Mouse (Mus musculus): Measurements from ENCODE around the gene Tango6. TPM values are rescaled to one million over a fixed set of nuclear protein-coding genes. Genes with fewer than 3 reads are reported as not detected.

The Tango6 gene
- polyA plus RNA-seq, 1 experiment from 2014 or later, result 10.5 TPM

DNA sequence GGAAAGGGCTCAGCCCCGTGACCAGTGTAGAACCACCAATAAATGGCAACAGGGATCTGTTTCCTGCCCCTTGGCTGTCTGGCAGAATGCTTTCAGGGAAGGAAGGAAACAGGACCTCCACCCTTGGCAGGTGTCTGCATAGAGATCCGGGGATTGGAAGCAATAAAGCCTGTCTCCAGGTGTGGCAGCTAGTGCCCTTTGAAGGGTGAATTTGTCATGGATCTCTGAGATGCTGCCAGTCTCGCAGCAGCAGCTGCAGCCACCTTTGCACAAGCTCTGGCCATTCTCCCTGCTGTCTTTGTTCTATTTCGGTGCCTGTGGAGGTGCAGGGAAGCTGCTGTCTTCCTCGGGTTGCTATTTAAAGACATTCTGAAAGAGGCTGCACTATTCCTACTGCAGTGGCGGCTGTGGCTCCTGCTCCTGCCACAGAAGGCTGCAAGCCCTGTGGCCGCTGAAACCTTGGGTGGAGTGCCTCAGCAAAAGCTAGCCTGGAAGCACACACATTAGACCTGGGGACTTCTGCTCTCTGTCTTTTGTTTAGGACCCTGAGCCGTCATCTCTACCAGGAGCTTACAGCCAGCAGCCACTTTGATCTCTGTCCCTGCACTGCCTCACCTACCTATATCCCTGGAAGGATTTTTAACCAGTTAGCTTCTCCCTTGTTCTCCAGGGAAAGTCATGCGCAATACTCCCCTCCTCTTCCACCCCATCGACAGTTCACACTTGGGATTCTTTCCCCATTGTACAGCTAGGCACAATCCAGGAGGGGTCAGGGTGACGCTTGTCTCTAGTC is 156.5 kb downstream of the Tango6 start:
- DNase-seq (ENCODE audit: low spot score), result no peak
- H3K4me3 ChIP-seq, result peak overlapping the region; percentile 22
- no peaks in the 10 kb centered on the region for H3K9me3 ChIP-seq
- H3K36me3 ChIP-seq, result peaks cover 4% of the 10 kb centered on the region; the same call in 1 of the 2 replicates
- no peaks in the 10 kb centered on the region for H3K27me3 ChIP-seq (ENCODE audit: insufficient read depth, poor library complexity, severe bottlenecking)
- H3K4me1 ChIP-seq, result peaks cover 28% of the 10 kb centered on the region
- H3K27ac ChIP-seq, result peak overlapping the region; percentile 88
- 33% methylated on average over 11 of the region's 11 CpGs for WGBS

DNA sequence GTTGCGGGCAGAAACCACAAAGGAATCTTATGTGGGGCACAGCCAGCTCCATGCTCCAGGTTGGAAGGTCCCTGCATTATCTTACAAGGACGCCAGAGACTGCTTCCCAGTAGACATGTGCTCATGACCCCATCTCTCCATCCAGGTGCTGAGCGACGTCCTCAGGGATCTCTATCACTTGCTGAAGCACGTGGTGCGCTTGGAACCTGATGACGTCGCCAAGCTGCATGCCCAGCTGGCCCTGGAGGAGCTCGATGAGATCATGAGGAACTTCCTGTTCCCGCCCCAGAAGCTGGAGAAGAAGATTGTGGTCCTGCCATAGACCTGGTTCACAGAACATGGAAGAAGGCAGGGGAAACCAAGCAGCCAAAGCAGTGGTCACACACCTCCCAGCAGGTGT is 167.2 kb downstream of the Tango6 start:
- DNase-seq (ENCODE audit: low spot score), result no peak
- Histone ChIP-seq H3K9me3 (no peaks in the 10 kb centered on the region), H3K4me1 (peaks cover 6% of the 10 kb centered on the region), H3K27ac (no peak overlapping the region), H3K36me3 (peaks cover 8% of the 10 kb centered on the region; the same call in 1 of the 2 replicates), H3K4me3 (no peak overlapping the region), H3K27me3 (ENCODE audit: insufficient read depth, poor library complexity, severe bottlenecking) (no peaks in the 10 kb centered on the region)
- WGBS, result 81% methylated on average over 10 of the region's 10 CpGs

DNA sequence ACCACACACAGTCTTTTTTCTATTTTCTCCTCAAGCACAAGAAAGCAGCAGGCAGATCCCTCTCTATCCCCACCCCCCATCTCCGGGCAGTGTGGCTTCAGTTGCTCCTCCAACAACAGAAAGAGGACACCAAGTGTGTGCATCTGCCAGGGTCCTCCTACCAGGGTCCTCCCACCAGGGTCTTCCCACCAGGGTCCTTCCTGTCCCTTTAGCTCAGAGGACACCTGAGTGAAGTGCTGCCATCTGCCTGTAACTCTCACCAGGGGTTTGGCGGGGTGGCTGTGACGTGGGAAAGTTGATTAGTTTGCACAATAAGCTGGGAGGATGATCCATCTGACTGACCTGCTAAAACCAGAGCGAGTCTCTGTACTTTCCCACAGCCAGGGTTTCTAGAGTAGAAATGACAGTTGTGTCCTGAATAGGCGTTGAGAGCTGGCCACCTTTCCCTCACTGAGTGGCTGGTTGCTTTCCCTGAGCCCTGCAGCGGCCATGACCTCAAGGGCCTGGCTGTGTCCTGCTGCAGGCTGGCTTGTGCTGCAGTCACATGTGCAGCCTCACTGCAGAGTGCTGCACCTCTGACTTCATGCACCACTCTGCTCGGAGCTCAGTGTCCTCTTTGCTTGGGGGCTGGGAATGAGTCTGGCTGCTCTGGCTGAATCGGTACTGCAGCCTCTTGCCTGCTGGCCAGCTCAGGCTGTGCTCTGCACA is 171.8 kb downstream of the Tango6 start:
- 0 out of 2 replicates have a peak overlapping the region, but pooled peaks have one; percentile 11 for H3K27ac ChIP-seq
- no peaks in the 10 kb centered on the region for H3K27me3 ChIP-seq (ENCODE audit: insufficient read depth, poor library complexity, severe bottlenecking)
- peaks cover 8% of the 10 kb centered on the region; the same call in 1 of the 2 replicates for H3K36me3 ChIP-seq
- no peak overlapping the region for H3K4me3 ChIP-seq
- H3K4me1 ChIP-seq, result peaks cover 10% of the 10 kb centered on the region
- 29% methylated on average over 8 of the region's 8 CpGs for WGBS
- DNase-seq (ENCODE audit: low spot score), result no peak
- H3K9me3 ChIP-seq, result no peaks in the 10 kb centered on the region

DNA sequence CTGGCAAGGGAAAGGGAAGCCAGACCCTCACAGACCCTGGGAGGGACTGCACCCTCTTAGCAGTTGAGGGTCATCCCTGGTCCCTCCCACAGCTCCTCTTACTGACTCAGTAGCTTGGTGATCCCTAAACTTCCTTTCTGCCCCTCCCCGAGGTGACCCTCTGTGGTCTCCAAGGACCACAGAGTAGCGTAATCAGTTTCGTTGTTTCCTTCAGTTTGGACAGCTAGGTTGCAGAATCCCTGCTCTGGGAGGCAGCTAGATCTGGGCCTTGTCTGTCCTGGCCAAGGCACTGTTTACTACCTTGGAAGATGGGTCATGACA is 172.3 kb downstream of the Tango6 start:
- 82% methylated on average over 3 of the region's 3 CpGs for WGBS
- H3K27ac ChIP-seq, result 0 out of 2 replicates have a peak overlapping the region, but pooled peaks have one; percentile 11
- no peaks in the 10 kb centered on the region for H3K9me3 ChIP-seq
- H3K4me3 ChIP-seq, result no peak overlapping the region
- H3K27me3 ChIP-seq (ENCODE audit: insufficient read depth, poor library complexity, severe bottlenecking), result no peaks in the 10 kb centered on the region
- peaks cover 8% of the 10 kb centered on the region; the same call in 1 of the 2 replicates for H3K36me3 ChIP-seq
- no peak for DNase-seq (ENCODE audit: low spot score)
- H3K4me1 ChIP-seq, result peaks cover 10% of the 10 kb centered on the region

DNA sequence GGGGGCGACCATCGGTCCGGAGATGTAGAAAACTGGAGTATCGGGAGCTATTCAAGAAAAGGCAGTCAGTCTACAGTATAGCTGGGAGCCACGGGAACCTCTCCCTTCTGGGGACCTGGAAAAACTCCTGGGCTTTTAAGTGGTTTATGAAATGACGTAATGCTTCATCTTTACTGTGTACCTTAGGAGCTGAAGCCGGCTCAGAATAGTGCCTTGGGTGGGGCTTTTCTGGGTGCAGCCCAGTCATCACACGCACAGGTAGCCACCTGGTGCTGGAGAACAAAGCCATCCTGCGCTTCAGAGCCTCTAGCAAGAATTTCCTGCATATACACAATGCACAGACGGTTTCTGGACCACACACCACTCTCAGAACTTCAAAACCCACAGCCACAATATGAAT is 180.0 kb downstream of the Tango6 start:
- WGBS, result 88% methylated on average over 10 of the region's 10 CpGs
- no peak for DNase-seq (ENCODE audit: low spot score)
- peaks cover 16% of the 10 kb centered on the region; the same call in 1 of the 2 replicates for H3K27me3 ChIP-seq (ENCODE audit: insufficient read depth, poor library complexity, severe bottlenecking)

DNA sequence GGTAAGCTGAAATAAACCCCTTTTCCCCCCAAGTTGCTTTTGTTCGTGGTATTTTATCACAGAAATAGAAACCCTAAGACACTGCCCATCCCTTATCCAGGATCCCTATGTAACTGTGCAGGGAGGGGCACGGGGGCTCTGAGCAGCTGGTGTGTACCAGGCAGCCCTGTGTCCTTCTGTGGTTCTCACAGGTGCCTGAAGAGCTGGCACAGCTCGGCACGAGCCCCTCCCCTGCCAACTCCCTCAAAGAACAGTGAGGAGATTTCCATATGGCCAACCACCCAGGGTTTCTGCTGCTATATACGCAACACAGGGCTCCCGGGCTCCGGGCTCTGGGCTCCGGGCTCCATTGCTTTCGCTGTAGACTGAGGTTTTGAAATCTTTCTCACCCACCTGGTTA is 182.5 kb downstream of the Tango6 start:
- DNase-seq (ENCODE audit: low spot score), result no peak
- H3K9me3 ChIP-seq, result no peaks in the 10 kb centered on the region
- H3K27ac ChIP-seq, result no peak overlapping the region
- no peak overlapping the region for H3K4me3 ChIP-seq
- peaks cover 41% of the 10 kb centered on the region for H3K27me3 ChIP-seq (ENCODE audit: insufficient read depth, poor library complexity, severe bottlenecking)
- H3K4me1 ChIP-seq, result peaks cover 6% of the 10 kb centered on the region; the same call in 1 of the 2 replicates
- no peaks in the 10 kb centered on the region for H3K36me3 ChIP-seq
- 72% methylated on average over 9 of the region's 9 CpGs for WGBS

More for the DNA sequence above, 180.0 kb downstream of the Tango6 start:
- H3K4me3 ChIP-seq, result no peak overlapping the region
- no peaks in the 10 kb centered on the region for H3K9me3 ChIP-seq
- H3K36me3 ChIP-seq, result no peaks in the 10 kb centered on the region
- no peak overlapping the region for H3K27ac ChIP-seq
- no peaks in the 10 kb centered on the region for H3K4me1 ChIP-seq

DNA sequence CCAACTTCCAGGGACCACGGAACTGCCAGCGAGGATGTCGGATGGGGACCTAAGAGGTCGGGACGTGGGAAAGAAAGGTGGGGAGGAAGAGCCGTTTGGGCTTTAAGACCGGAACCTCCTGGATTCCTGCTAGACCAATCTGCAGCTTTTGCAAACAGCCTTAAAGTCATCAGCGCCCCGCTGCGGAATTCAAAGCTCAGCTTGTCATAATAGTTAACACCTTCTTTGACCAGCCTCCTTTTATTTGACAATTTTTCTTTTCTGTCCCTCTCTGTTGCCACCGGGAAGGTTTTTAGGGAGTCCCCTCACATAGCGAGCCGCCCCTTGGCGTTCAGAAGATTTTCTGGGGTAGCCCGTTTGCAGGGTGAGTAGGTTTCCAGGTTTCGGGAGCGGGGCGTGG is 187.2 kb downstream of the Tango6 start, which contains the start of gene Has3:
Gene Has3 (plus strand): TSS at position 192 of the 400 bp plus-strand sequence.
- no peak for DNase-seq (ENCODE audit: low spot score)
- Histone ChIP-seq H3K4me1 (peaks cover 34% of the 10 kb centered on the region), H3K36me3 (peaks cover 9% of the 10 kb centered on the region), H3K4me3 (peak within 1 kb of the TSS; percentile 73), H3K27ac (peak within 1 kb of the TSS; percentile 67), H3K27me3 (ENCODE audit: insufficient read depth, poor library complexity, severe bottlenecking) (peaks cover 83% of the 10 kb centered on the region), H3K9me3 (no peaks in the 10 kb centered on the region)
- 2% methylated on average over 18 of the region's 18 CpGs for WGBS

DNA sequence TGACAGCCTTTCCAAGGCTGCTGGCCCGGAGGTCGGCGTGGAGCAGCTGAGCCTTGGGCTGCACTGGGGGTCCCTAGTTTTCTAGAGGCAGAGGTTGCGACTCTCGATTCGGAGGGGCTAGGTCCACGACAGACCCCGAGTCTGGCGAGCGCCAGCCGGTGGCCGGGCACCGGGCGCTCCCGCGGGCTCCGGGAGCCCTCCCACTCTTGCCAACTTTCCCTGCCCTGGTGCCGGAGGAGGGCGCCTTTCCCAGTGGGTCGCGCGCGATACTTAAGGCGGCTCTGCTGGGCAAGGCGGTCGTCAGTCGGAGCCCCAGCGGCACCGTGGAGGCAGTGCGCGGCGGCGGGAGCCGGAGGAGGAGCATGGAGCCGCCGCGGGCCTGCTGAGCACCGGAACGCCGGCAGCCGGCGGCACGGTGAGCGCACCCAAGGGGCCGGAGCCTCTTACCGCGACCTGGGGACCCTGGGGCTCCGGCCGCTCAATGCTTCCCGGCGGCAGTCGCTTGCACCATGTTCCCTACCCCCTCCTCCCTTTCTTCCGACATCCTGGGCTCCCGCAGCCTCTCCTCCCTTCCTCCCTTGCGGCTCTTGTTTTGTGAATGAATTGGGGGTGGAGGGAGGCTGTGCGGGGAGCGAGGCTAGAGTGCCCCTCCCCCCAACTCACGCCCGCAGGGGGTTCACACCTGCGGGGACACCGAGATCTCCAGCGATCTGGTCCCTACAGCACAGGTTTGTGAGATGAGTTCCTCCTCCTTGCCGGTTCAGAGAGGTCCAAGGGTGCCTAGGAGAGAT is 187.9 kb downstream of the Tango6 start:
- Histone ChIP-seq H3K27ac (peak overlapping the region; percentile 67), H3K27me3 (ENCODE audit: insufficient read depth, poor library complexity, severe bottlenecking) (peaks cover 76% of the 10 kb centered on the region), H3K4me3 (peak overlapping the region; percentile 73), H3K9me3 (no peaks in the 10 kb centered on the region), H3K4me1 (peaks cover 34% of the 10 kb centered on the region), H3K36me3 (peaks cover 9% of the 10 kb centered on the region)
- under 1% methylated on average over 63 of the region's 63 CpGs for WGBS
- DNase-seq (ENCODE audit: low spot score), result no peak

DNA sequence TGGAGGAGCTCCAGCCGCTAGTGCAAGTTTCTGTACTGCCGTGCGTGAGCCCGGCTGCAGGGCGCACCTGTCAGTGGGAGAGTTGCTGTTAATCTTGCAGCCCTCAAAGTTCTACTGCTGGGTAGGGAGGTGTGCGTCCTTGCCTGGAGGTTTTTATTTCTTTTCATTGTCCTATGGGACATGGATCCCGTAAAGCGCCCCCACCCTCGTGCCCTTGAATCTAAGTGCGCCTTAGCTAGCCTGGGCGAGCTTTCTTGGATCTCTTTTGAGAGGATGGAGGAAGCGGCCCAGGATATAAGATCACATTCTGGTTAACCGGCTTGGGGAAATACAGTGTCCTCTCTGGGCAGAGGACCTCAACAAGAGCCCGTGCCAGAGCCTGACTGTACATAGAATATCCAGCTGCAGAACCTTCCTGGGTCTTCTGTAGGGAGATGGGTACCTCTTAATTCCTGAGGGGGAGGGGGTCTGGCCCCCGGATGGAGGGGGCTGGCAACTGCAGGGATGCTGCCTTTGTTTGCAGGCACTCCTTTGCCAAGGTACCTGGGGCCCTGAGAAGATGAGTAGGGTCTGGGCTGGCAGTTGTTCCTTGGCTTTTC is 188.6 kb downstream of the Tango6 start:
- Histone ChIP-seq H3K4me3 (peak overlapping the region; percentile 73), H3K36me3 (peaks cover 12% of the 10 kb centered on the region), H3K4me1 (peaks cover 38% of the 10 kb centered on the region), H3K27ac (peak overlapping the region; percentile 67), H3K9me3 (no peaks in the 10 kb centered on the region), H3K27me3 (ENCODE audit: insufficient read depth, poor library complexity, severe bottlenecking) (peaks cover 76% of the 10 kb centered on the region)
- WGBS, result 2% methylated on average over 15 of the region's 15 CpGs
- no peak for DNase-seq (ENCODE audit: low spot score)

DNA sequence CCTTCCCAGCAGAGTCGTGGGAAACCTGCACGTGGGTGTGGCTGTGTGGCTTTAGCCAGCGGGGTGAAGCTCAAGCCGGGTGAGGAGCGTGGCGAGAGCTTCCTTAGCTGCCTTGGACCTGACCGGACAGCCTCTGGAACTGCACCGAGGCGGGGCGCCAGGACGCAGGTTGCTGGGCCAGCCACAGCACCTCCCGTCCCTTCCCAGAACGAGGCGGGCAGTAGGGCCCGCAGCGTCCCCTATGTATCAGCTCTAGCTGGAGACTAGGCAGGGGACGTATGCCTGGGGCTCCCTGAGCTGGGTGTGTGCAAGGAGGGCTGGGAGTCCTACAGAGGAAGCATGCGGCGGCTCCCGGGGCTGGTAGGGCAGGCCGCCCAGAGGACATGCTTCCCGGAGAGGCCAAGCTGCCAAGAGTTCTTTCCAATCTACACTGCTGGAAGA is 189.1 kb downstream of the Tango6 start:
- Histone ChIP-seq H3K4me3 (peak overlapping the region; percentile 73), H3K9me3 (no peaks in the 10 kb centered on the region), H3K4me1 (peaks cover 40% of the 10 kb centered on the region), H3K27ac (peak overlapping the region; percentile 6; the same call in 1 of the 2 replicates), H3K27me3 (ENCODE audit: insufficient read depth, poor library complexity, severe bottlenecking) (peaks cover 72% of the 10 kb centered on the region), H3K36me3 (peaks cover 17% of the 10 kb centered on the region)
- DNase-seq (ENCODE audit: low spot score), result no peak
- WGBS, result 0% methylated on average over 22 of the region's 22 CpGs

DNA sequence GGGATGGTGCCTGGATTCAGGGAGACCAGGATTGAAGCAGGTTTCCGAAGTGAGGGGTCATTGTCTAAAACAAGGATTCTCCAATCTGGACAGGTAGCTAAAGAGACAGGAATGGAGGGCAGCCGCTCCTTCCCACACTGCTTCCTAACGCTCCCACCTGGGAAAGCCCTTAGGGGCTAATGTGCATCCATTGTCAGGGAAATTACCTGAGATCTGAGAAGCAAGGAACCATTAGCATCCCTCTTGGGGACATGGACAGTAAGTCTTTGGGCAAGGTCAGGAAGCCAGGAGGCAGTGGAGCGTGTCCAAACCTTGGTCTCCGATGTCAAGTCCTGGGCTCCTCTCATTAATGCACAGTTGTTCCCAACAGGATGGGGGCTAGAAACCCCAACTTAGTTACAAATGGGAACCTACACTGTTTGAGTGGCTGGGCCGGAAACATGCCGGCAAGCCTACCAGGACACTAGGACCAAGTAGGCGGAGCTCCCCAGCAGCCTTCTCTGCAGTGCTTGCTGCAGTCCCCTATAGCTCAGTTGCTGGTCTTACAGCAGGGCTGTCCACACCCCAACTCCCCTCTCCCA is 189.7 kb downstream of the Tango6 start:
- DNase-seq (ENCODE audit: low spot score), result no peak
- WGBS, result 3% methylated on average over 8 of the region's 8 CpGs

More for the DNA sequence above, 189.7 kb downstream of the Tango6 start:
- Histone ChIP-seq H3K27me3 (ENCODE audit: insufficient read depth, poor library complexity, severe bottlenecking) (peaks cover 66% of the 10 kb centered on the region), H3K36me3 (peaks cover 20% of the 10 kb centered on the region), H3K9me3 (no peaks in the 10 kb centered on the region), H3K4me3 (peak overlapping the region; percentile 73), H3K4me1 (peaks cover 40% of the 10 kb centered on the region), H3K27ac (0 out of 2 replicates have a peak overlapping the region, but pooled peaks have one; percentile 6)
